Mouse (Mus musculus) left cerebral cortex, postnatal 36 days (tissue): ENCODE measurements around the gene Itprid1. TPM values are rescaled to one million over a fixed set of nuclear protein-coding genes. Genes with fewer than 3 reads are reported as not detected.
A peak's percentile ranks its signal among the peaks of the same experiment; 100 is the strongest.

Experiments used
- DNase-seq, 2 experiments: peaks; one replicate each; pipeline ENCODE4 v3.0.0; 2021 to 2022; ENCODE audit warnings: low spot score in 2 of 2, mixed read lengths in 1 of 2
- intact Hi-C: fragments of 180-260 bp; cut with DNase I; formaldehyde crosslinking; loops from one replicate; pipeline ENCODE4 v1.15.1; 2025
- total RNA-seq, 2 experiments: library from RNA; stranded (reverse); gene quantifications; 2 replicates each; pipeline ENCODE4 v1.2.3; 2021

Gene Itprid1
- total RNA-seq, 2 experiments from 2014 or later = 1.2 to 2.1 TPM

DNA sequence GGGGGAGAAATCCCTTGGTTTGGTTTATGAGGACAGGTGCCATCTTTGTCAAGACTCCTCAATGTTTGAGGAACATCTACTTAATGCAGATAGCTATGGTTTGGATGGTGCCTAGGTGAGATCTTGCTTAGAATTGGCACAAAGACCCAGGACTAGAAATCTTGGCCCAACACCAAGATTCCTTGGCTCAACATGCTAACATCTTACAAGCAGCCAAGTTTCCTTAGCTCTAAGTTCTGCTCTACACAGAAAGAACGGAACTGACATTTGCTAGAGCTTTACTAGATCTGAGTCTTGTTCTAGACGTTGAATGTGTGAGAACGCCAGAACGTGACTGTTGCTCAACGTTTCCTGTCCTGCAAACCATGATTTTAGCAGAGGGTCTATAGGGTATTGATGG, 191.3 kb downstream of the Itprid1 start:
- DNase-seq = peak in 1 of 2 experiments; percentile 23
- intact Hi-C loops = no loop called here

Other genes starting within 250 kb of the Itprid1 start
- gene Neurod6, start 155.6 kb upstream of the Itprid1 start, total RNA-seq = 10 to 100 TPM; 47.3 to 55.7 TPM
- under 1 TPM in 1 of 2 experiments, not detected in 1; 0.52 TPM for gene Ppp1r17, start 180.6 kb downstream of the Itprid1 start, total RNA-seq